Mouse (Mus musculus): ENCODE data around the gene Mns1. TPM values are rescaled to one million over a fixed set of nuclear protein-coding genes. Genes with fewer than 3 reads are reported as not detected.

The Mns1 gene
- polyA plus RNA-seq, 1 experiment from 2014 or later = 5.9 TPM

- Histone ChIP-seq H3K9me3 (ENCODE audit: low read length) (no peaks in the 10 kb centered on the region), H3K4me1 (ENCODE audit: insufficient read depth, low read depth, low read length) (no peaks in the 10 kb centered on the region), H3K27ac (ENCODE audit: low read length) (no peak overlapping the region), H3K9ac (replicated peaks; ENCODE audit: low read depth) (no peak overlapping the region), H3K4me2 (replicated peaks; ENCODE audit: low read depth, low read length) (no peak overlapping the region), H3K27me3 (replicated peaks; ENCODE audit: insufficient read depth, low read length) (no peaks in the 10 kb centered on the region), H3K4me3 (ENCODE audit: low read depth, low read length) (no peak overlapping the region), H3K36me3 (ENCODE audit: insufficient read depth, low read length) (no peaks in the 10 kb centered on the region)
- no peak for TF ChIP-seq EP300 (IDR thresholded peaks at IDR 0.05)
- DNase-seq (ENCODE audit: low spot score) (no peak), ATAC-seq (no peak)
- WGBS = 85% methylated on average over 1 of the region's 1 CpGs
These were observed 27.0 kb downstream of the Mns1 start for GRCm38 (mm10) chr9:72464806-72465205.

GRCm38 (mm10) chr9:72465754-72466181 is 28.0 kb downstream of the Mns1 start:
- 76% methylated on average over 4 of the region's 4 CpGs for WGBS
- H3K9me3 ChIP-seq (ENCODE audit: low read length) = no peaks in the 10 kb centered on the region
- TF ChIP-seq CTCF (IDR thresholded peaks at IDR 0.05) (no peak), EP300 (IDR thresholded peaks at IDR 0.05) (no peak)
- H3K27ac ChIP-seq (ENCODE audit: low read length) = no peak overlapping the region
- H3K4me2 ChIP-seq (replicated peaks; ENCODE audit: low read depth, low read length) = no peak overlapping the region
- no peak for ATAC-seq
- no peak for DNase-seq (ENCODE audit: low spot score)
- no peak overlapping the region for H3K4me3 ChIP-seq (ENCODE audit: low read depth, low read length)
- no peaks in the 10 kb centered on the region for H3K27me3 ChIP-seq (replicated peaks; ENCODE audit: insufficient read depth, low read length)
- no peak overlapping the region for H3K9ac ChIP-seq (replicated peaks; ENCODE audit: low read depth)
- H3K4me1 ChIP-seq (ENCODE audit: insufficient read depth, low read depth, low read length) = no peaks in the 10 kb centered on the region
- H3K36me3 ChIP-seq (ENCODE audit: insufficient read depth, low read length) = no peaks in the 10 kb centered on the region

- Histone ChIP-seq H3K4me3 (ENCODE audit: low read depth, low read length) (no peak overlapping the region), H3K4me1 (ENCODE audit: insufficient read depth, low read depth, low read length) (no peaks in the 10 kb centered on the region), H3K9me3 (ENCODE audit: low read length) (no peaks in the 10 kb centered on the region), H3K27me3 (replicated peaks; ENCODE audit: insufficient read depth, low read length) (no peaks in the 10 kb centered on the region), H3K36me3 (ENCODE audit: insufficient read depth, low read length) (no peaks in the 10 kb centered on the region), H3K4me2 (replicated peaks; ENCODE audit: low read depth, low read length) (no peak overlapping the region), H3K9ac (replicated peaks; ENCODE audit: low read depth) (no peak overlapping the region), H3K27ac (ENCODE audit: low read length) (no peak overlapping the region)
- WGBS = 66% methylated on average over 11 of the region's 11 CpGs
- TF ChIP-seq EP300 (IDR thresholded peaks at IDR 0.05) = no peak
- TF ChIP-seq CTCF (IDR thresholded peaks at IDR 0.05) = peak; percentile 83
- ATAC-seq (no peak), DNase-seq (ENCODE audit: low spot score) (peak; percentile 59)
These were observed 30.0 kb downstream of the Mns1 start for GRCm38 (mm10) chr9:72467551-72468407.

- ATAC-seq = no peak
- Histone ChIP-seq H3K4me3 (ENCODE audit: low read depth, low read length) (no peak overlapping the region), H3K36me3 (ENCODE audit: insufficient read depth, low read length) (no peaks in the 10 kb centered on the region), H3K4me1 (ENCODE audit: insufficient read depth, low read depth, low read length) (no peaks in the 10 kb centered on the region), H3K9me3 (ENCODE audit: low read length) (no peaks in the 10 kb centered on the region), H3K27ac (ENCODE audit: low read length) (no peak overlapping the region), H3K4me2 (replicated peaks; ENCODE audit: low read depth, low read length) (no peak overlapping the region), H3K9ac (replicated peaks; ENCODE audit: low read depth) (no peak overlapping the region), H3K27me3 (replicated peaks; ENCODE audit: insufficient read depth, low read length) (no peaks in the 10 kb centered on the region)
- 87% methylated on average over 10 of the region's 10 CpGs for WGBS
- no peak for DNase-seq (ENCODE audit: low spot score)
- TF ChIP-seq CTCF (IDR thresholded peaks at IDR 0.05) = no peak
- TF ChIP-seq EP300 (IDR thresholded peaks at IDR 0.05) = no peak
These were observed 30.8 kb downstream of the Mns1 start for GRCm38 (mm10) chr9:72468616-72469015.

- WGBS = 100% methylated on average over 1 of the region's 1 CpGs
- Histone ChIP-seq H3K4me2 (replicated peaks; ENCODE audit: low read depth, low read length) (no peak overlapping the region), H3K36me3 (ENCODE audit: insufficient read depth, low read length) (no peaks in the 10 kb centered on the region), H3K9ac (replicated peaks; ENCODE audit: low read depth) (no peak overlapping the region), H3K27ac (ENCODE audit: low read length) (no peak overlapping the region), H3K4me1 (ENCODE audit: insufficient read depth, low read depth, low read length) (no peaks in the 10 kb centered on the region), H3K9me3 (ENCODE audit: low read length) (no peaks in the 10 kb centered on the region), H3K4me3 (ENCODE audit: low read depth, low read length) (no peak overlapping the region), H3K27me3 (replicated peaks; ENCODE audit: insufficient read depth, low read length) (no peaks in the 10 kb centered on the region)
- DNase-seq (ENCODE audit: low spot score) = no peak
- TF ChIP-seq EP300 (IDR thresholded peaks at IDR 0.05) (no peak), CTCF (IDR thresholded peaks at IDR 0.05) (no peak)
- ATAC-seq = no peak
These were observed 32.0 kb downstream of the Mns1 start for GRCm38 (mm10) chr9:72469851-72470250.

- H3K4me1 ChIP-seq (ENCODE audit: insufficient read depth, low read depth, low read length) = no peaks in the 10 kb centered on the region
- H3K9me3 ChIP-seq (ENCODE audit: low read length) = no peaks in the 10 kb centered on the region
- no peak for DNase-seq (ENCODE audit: low spot score)
- no peak overlapping the region for H3K4me3 ChIP-seq (ENCODE audit: low read depth, low read length)
- TF ChIP-seq CTCF (IDR thresholded peaks at IDR 0.05) = no peak
- TF ChIP-seq EP300 (IDR thresholded peaks at IDR 0.05) = no peak
- no peak overlapping the region for H3K4me2 ChIP-seq (replicated peaks; ENCODE audit: low read depth, low read length)
- H3K27ac ChIP-seq (ENCODE audit: low read length) = no peak overlapping the region
- ATAC-seq = no peak
- H3K36me3 ChIP-seq (ENCODE audit: insufficient read depth, low read length) = no peaks in the 10 kb centered on the region
- WGBS = 93% methylated on average over 9 of the region's 9 CpGs
- H3K9ac ChIP-seq (replicated peaks; ENCODE audit: low read depth) = no peak overlapping the region
- H3K27me3 ChIP-seq (replicated peaks; ENCODE audit: insufficient read depth, low read length) = no peaks in the 10 kb centered on the region
These were observed 37.7 kb downstream of the Mns1 start for GRCm38 (mm10) chr9:72475511-72475910.

Data from lung, postnatal 0 days (tissue).